In the genomic region with DNA sequence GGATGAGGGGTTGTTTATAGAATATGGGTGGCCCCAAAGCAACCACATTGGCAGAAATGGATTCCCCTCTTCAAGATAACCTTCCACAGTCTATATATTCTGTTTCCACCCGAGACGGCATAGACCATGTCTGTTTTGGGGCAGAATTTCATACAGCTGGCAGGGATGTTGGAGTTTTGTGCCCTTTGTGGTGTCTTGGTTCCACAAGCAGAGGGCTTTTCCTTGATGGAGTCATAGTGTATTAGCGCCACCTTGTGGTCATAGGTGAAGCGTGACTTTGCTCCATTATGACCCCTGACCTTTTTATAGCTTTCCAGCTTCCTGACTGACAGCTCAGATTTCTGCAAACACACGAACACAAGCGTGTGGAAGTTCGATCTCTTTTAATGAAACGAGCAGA, we compare ENCODE assay signal across 1 mouse cellular context.
TF ChIP-seq lines count a peak whose summit lies in the region.

No protein-coding gene starts in this region.

TF ChIP-seq in MEL, 35 proteins besides CTCF, POLR2A, EP300 and RAD21 (continued from another document):
- 0 out of 2 replicates have a peak, but pooled peaks have one; percentile 16 for TF ChIP-seq BHLHE40 (IDR thresholded peaks at IDR 0.05; ENCODE audit: borderline replicate concordance, low read depth, low read length)
- 0 out of 2 replicates have a peak, but pooled peaks have one; percentile 34 for TF ChIP-seq RCOR1 (IDR thresholded peaks at IDR 0.05; ENCODE audit: low read depth, low read length)
- no peak for TF ChIP-seq MAFK (IDR thresholded peaks at IDR 0.05; ENCODE audit: borderline replicate concordance, low read depth, low read length)
